Mouse (Mus musculus): ENCODE results near the gene Tex26. TPM values are rescaled to one million over a fixed set of nuclear protein-coding genes. Genes with fewer than 3 reads are reported as not detected.
A peak's percentile ranks its signal among the peaks of the same experiment; 100 is the strongest.

Tex26 gene
- 0.28 TPM for polyA plus RNA-seq (2012; fragmentation: generic; extraction: Trizol)
- long read RNA-seq, experiment 1, partial matches to known transcripts = 0 of 3 reads
- long read RNA-seq, experiment 1, other reads (novel, unspliced or antisense) = 3 of 3 reads
- long read RNA-seq, experiment 2, partial matches to known transcripts = 0 of 1 reads
- long read RNA-seq, experiment 2, other reads (novel, unspliced or antisense) = 1 of 1 reads

GRCm38 (mm10) chr5:149439531-149440179 lies at the start of gene Tex26:
TSS of gene Tex26 (plus strand) at chr5:149439660.
- H3K79me2 ChIP-seq (ENCODE audit: control insufficient read depth, insufficient read depth) = no peaks in the 10 kb centered on the region
- H3ac ChIP-seq (ENCODE audit: control insufficient read depth, insufficient read length, low read depth) = peak within 1 kb of the TSS; percentile 63
- H3K4me3 ChIP-seq (ENCODE audit: insufficient read depth, poor library complexity, severe bottlenecking) = peak within 1 kb of the TSS; percentile 39
- no peaks in the 10 kb centered on the region for H3K79me3 ChIP-seq (ENCODE audit: low read depth)
- TF ChIP-seq CEBPB (IDR thresholded peaks at IDR 0.05; ENCODE audit: low read depth) (no peak), USF1 (IDR thresholded peaks at IDR 0.05; ENCODE audit: low read depth) (no peak), CTCF (IDR thresholded peaks at IDR 0.05; ENCODE audit: control insufficient read depth, insufficient read depth, insufficient read length) (no peak), MYOG (IDR thresholded peaks at IDR 0.05; ENCODE audit: control insufficient read depth, extremely low read depth, insufficient read length) (no peak), FOSL1 (IDR thresholded peaks at IDR 0.05; ENCODE audit: insufficient read depth, low read length, poor library complexity, severe bottlenecking) (no peak), MAX (IDR thresholded peaks at IDR 0.05) (no peak), MYOD1 (IDR thresholded peaks at IDR 0.05; ENCODE audit: control insufficient read depth, insufficient read length, low read depth) (no peak)
- no peaks in the 10 kb centered on the region for H3K36me3 ChIP-seq (ENCODE audit: control insufficient read depth, insufficient read depth)
- no peaks in the 10 kb centered on the region for H3K27me3 ChIP-seq (ENCODE audit: control insufficient read depth, insufficient read depth, insufficient read length)

GRCm38 (mm10) chr5:149391574-149392375 lies 47.7 kb upstream of the Tex26 start:
- Histone ChIP-seq H3ac (ENCODE audit: control insufficient read depth, insufficient read length, low read depth) (no peak overlapping the region), H3K79me2 (ENCODE audit: control insufficient read depth, insufficient read depth) (no peaks in the 10 kb centered on the region)
- TF ChIP-seq MYOD1 (IDR thresholded peaks at IDR 0.05; ENCODE audit: control insufficient read depth, insufficient read length, low read depth) = no peak
- no peak for TF ChIP-seq MYOG (IDR thresholded peaks at IDR 0.05; ENCODE audit: control insufficient read depth, extremely low read depth, insufficient read length)
- TF ChIP-seq CTCF (IDR thresholded peaks at IDR 0.05; ENCODE audit: control insufficient read depth, insufficient read depth, insufficient read length) = no peak
- no peak for TF ChIP-seq FOSL1 (IDR thresholded peaks at IDR 0.05; ENCODE audit: insufficient read depth, low read length, poor library complexity, severe bottlenecking)
- no peak for TF ChIP-seq CEBPB (IDR thresholded peaks at IDR 0.05; ENCODE audit: low read depth)
- TF ChIP-seq USF1 (IDR thresholded peaks at IDR 0.05; ENCODE audit: low read depth) = no peak
- no peak for TF ChIP-seq MAX (IDR thresholded peaks at IDR 0.05)

DNA sequence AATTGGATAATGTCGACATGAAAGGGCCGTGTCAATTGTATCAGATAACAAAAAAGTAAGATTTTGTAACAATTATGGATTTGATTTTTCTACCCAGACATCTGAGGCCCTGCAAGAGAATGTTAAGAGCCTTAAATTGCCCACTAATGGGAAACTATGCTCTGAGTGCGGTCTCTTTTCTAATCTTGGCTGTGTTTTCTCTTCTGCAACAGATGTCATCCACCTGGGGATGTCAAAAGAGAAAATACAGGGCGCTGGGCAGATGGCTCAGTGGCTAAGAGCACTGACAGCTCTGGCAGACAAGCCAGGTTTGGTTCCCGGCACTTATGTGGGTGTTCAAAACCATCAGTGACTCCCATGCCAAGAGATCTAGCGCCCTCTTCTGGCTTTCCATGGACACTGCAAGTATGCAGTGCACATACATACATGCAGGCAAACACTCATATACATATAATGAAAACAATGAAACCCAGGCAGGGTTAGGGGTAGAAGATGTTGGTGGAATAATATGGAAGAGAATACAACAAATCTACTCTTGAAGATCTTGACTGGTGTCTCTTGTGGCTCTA lies 47.0 kb upstream of the Tex26 start:
- no peak for TF ChIP-seq MYOG (IDR thresholded peaks at IDR 0.05; ENCODE audit: control insufficient read depth, extremely low read depth, insufficient read length)
- TF ChIP-seq MAX (IDR thresholded peaks at IDR 0.05) = no peak
- TF ChIP-seq CTCF (IDR thresholded peaks at IDR 0.05; ENCODE audit: control insufficient read depth, insufficient read depth, insufficient read length) = no peak
- no peak for TF ChIP-seq FOSL1 (IDR thresholded peaks at IDR 0.05; ENCODE audit: insufficient read depth, low read length, poor library complexity, severe bottlenecking)
- no peak for TF ChIP-seq USF1 (IDR thresholded peaks at IDR 0.05; ENCODE audit: low read depth)
- no peak for TF ChIP-seq MYOD1 (IDR thresholded peaks at IDR 0.05; ENCODE audit: control insufficient read depth, insufficient read length, low read depth)
- TF ChIP-seq CEBPB (IDR thresholded peaks at IDR 0.05; ENCODE audit: low read depth) = no peak
- Histone ChIP-seq H3K79me3 (ENCODE audit: low read depth) (no peaks in the 10 kb centered on the region), H3K27me3 (ENCODE audit: control insufficient read depth, insufficient read depth, insufficient read length) (no peaks in the 10 kb centered on the region), H3ac (ENCODE audit: control insufficient read depth, insufficient read length, low read depth) (no peak overlapping the region), H3K36me3 (ENCODE audit: control insufficient read depth, insufficient read depth) (no peaks in the 10 kb centered on the region), H3K79me2 (ENCODE audit: control insufficient read depth, insufficient read depth) (no peaks in the 10 kb centered on the region), H3K4me3 (ENCODE audit: insufficient read depth, poor library complexity, severe bottlenecking) (no peak overlapping the region)

More at GRCm38 (mm10) chr5:149391574-149392375, 47.7 kb upstream of the Tex26 start:
- no peaks in the 10 kb centered on the region for H3K79me3 ChIP-seq (ENCODE audit: low read depth)
- no peaks in the 10 kb centered on the region for H3K27me3 ChIP-seq (ENCODE audit: control insufficient read depth, insufficient read depth, insufficient read length)
- H3K36me3 ChIP-seq (ENCODE audit: control insufficient read depth, insufficient read depth) = no peaks in the 10 kb centered on the region
- no peak overlapping the region for H3K4me3 ChIP-seq (ENCODE audit: insufficient read depth, poor library complexity, severe bottlenecking)

DNA sequence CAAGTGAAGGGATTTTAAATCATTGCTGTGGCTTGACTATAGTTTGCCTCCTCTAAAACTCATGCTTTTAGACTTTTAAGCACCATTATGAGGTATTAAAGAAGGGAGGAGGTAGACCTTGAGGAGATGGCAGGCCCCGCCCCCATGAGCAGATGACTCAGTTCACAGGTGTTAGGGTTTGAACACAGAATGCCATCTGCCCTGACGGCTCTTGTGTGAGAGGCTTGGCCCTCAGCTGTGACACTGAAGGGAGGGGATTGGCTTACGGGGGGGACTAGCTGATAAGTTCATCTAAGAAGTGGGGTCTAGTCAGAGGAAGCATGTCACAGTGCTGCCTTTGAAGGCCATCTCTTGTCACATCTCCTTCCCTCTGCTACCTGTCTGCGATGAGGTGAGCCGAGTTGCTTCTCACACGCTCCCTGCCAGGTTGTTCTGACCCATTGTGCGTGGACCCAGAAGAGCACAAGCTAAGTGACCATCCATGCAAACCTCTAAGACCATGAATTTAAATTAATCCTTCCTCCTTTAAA lies 37.9 kb upstream of the Tex26 start:
- Histone ChIP-seq H3K4me3 (ENCODE audit: insufficient read depth, poor library complexity, severe bottlenecking) (no peak overlapping the region), H3K27me3 (ENCODE audit: control insufficient read depth, insufficient read depth, insufficient read length) (no peaks in the 10 kb centered on the region), H3K79me2 (ENCODE audit: control insufficient read depth, insufficient read depth) (no peaks in the 10 kb centered on the region), H3K79me3 (ENCODE audit: low read depth) (no peaks in the 10 kb centered on the region), H3ac (ENCODE audit: control insufficient read depth, insufficient read length, low read depth) (no peak overlapping the region), H3K36me3 (ENCODE audit: control insufficient read depth, insufficient read depth) (no peaks in the 10 kb centered on the region)
- no peak for TF ChIP-seq USF1 (IDR thresholded peaks at IDR 0.05; ENCODE audit: low read depth)
- no peak for TF ChIP-seq MAX (IDR thresholded peaks at IDR 0.05)
- TF ChIP-seq CTCF (IDR thresholded peaks at IDR 0.05; ENCODE audit: control insufficient read depth, insufficient read depth, insufficient read length) = no peak
- TF ChIP-seq MYOD1 (IDR thresholded peaks at IDR 0.05; ENCODE audit: control insufficient read depth, insufficient read length, low read depth) = no peak
- TF ChIP-seq MYOG (IDR thresholded peaks at IDR 0.05; ENCODE audit: control insufficient read depth, extremely low read depth, insufficient read length) = no peak
- no peak for TF ChIP-seq FOSL1 (IDR thresholded peaks at IDR 0.05; ENCODE audit: insufficient read depth, low read length, poor library complexity, severe bottlenecking)
- no peak for TF ChIP-seq CEBPB (IDR thresholded peaks at IDR 0.05; ENCODE audit: low read depth)

DNA sequence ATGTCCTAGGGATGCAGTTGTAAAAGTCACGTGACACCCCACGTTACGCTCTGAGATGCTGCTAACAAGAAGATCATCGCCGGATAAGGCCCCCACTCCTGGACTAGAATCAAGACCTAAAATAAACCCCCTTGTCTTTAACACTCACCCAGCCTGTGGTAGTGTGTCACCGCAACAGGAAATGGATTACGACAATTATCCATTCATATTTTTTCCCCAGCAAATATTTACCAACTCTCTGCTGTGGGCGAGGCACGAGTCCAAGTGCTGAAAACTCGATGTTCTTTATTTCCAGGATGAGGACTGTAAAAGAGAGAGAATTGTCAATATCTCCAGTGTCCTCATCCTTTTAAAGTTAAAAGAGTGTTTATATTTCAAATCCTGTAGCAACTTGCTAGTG lies 37.4 kb upstream of the Tex26 start:
- Histone ChIP-seq H3K79me3 (ENCODE audit: low read depth) (no peaks in the 10 kb centered on the region), H3ac (ENCODE audit: control insufficient read depth, insufficient read length, low read depth) (no peak overlapping the region), H3K79me2 (ENCODE audit: control insufficient read depth, insufficient read depth) (no peaks in the 10 kb centered on the region), H3K4me3 (ENCODE audit: insufficient read depth, poor library complexity, severe bottlenecking) (no peak overlapping the region), H3K36me3 (ENCODE audit: control insufficient read depth, insufficient read depth) (no peaks in the 10 kb centered on the region), H3K27me3 (ENCODE audit: control insufficient read depth, insufficient read depth, insufficient read length) (no peaks in the 10 kb centered on the region)
- no peak for TF ChIP-seq MAX (IDR thresholded peaks at IDR 0.05)
- no peak for TF ChIP-seq MYOD1 (IDR thresholded peaks at IDR 0.05; ENCODE audit: control insufficient read depth, insufficient read length, low read depth)
- TF ChIP-seq CTCF (IDR thresholded peaks at IDR 0.05; ENCODE audit: control insufficient read depth, insufficient read depth, insufficient read length) = no peak
- TF ChIP-seq USF1 (IDR thresholded peaks at IDR 0.05; ENCODE audit: low read depth) = no peak

All from C2C12 (cell line).